In the genomic region with DNA sequence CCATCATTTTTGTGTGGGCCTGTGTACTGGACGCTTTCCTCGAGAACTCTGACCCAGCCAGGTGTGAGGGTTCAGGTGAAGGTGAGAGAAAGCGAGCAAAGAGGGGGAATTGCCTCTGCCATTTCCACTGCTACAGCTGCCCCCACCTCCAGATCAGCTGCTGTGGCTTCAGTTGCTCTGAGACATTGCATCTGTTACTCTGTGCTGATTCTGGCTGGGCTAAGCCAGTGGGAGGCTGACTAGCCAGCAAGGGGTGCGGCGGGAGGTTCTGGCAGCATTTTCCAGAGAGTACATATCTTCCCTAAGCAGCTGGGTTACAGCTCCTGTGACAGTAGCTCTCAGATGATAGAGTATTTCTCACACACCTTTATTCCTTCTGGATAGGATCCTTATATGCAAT, we compare ENCODE assay signal across 17 mouse cellular contexts.
DNase-seq lines count a peak whose midpoint lies in the region.
"Had no signal": no experiment of that assay in that cellular context is flagged by ENCODE, and none has a peak within 500 bp of the region (broad histone marks: within the 10 kb centered on the region; RNA-seq: fewer than 3 reads in every experiment).

No protein-coding gene starts in this region.

- peak; percentile 9 to 32 for DNase-seq in cerebellum, postnatal 10 days
- no peak for DNase-seq in cerebellum, adult 18-20 months
- DNase-seq in layer of hippocampus, adult 18-20 months (ENCODE audit: low spot score in 2 of 2): peak; percentile 2 to 16
- no peak for DNase-seq in layer of hippocampus, postnatal 25 days (ENCODE audit: extremely low spot score in 1 of 2, low spot score in 1 of 2)
- DNase-seq in left cerebral cortex, postnatal 4 days: peak; percentile 32
- DNase-seq in left cerebral cortex, adult 11 months (ENCODE audit: low spot score): no peak
- DNase-seq in right cerebral cortex, postnatal 36 days (ENCODE audit: low spot score in 2 of 2): peak; percentile 3 to 23
- DNase-seq: adrenal gland, adult 8-10 months; cerebellum, adult 2 months; cerebellum, postnatal 36 days; embryo, embryonic 11 days; gastrocnemius, postnatal 25 days; heart, postnatal 4 days; kidney, adult 2 months; liver; lung, postnatal 36 days; thymus, postnatal 36 days had no signal

- intact Hi-C loops in left cerebral cortex, postnatal 4 days (cut with DNase I): no loop called here

Comparison
In these comparisons a context has a peak if more than half of its experiments do, and no peak if none do; other contexts are left out.
1. DNase-seq: peak in cerebellum, postnatal 10 days (2 of 2), layer of hippocampus, adult 18-20 months (2 of 2), left cerebral cortex, postnatal 4 days (single experiment) and right cerebral cortex, postnatal 36 days (2 of 2); none in cerebellum, adult 18-20 months (0 of 2), layer of hippocampus, postnatal 25 days (0 of 2) and left cerebral cortex, adult 11 months (single experiment).